Mouse (Mus musculus): ENCODE results near the gene Zfp2. TPM values are rescaled to one million over a fixed set of nuclear protein-coding genes. Genes with fewer than 3 reads are reported as not detected.

Gene Zfp2
- polyA plus RNA-seq (2015; fragmentation: Nextera tagmentation; extraction: Ambion mirVana) = 9.3 and 10.3 TPM in 2 replicates

DNA sequence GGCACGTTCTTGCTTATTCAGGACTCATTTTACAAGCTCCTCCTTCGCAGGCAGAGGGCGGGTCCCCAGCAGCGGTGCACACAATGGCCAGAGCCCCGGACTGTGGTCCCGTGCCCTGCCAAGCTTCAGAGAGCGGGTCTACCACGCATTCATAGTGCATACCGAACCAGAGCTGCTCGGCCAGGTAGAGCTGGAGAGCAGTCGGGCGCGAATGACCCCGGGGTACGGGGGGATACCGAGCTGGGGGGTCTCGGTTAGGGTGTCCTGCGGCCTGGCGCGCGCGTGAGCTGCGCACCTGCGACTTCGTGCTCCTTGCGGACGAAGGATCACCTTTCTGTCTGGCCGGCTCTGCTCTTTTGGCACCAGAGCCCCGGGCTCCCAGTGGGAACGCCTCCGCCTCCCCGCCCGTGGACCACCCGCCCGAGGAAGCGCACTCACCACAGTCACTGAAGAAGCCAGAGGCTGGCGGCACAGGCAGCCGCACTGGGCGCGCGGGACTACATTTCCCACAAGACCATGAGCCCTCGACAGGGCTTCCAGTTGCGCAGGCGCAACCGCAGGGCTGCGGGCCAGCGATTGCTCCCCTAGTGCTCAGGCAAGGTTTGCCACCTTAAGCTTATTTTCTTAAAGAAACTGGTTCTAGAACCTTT lies at the start of gene Zfp2:
TSS of gene Zfp2 (minus strand) at position 495 of the 650 bp plus-strand sequence.
- ATAC-seq (ENCODE audit: insufficient number of reproducible peaks, low FRiP score, low TSS enrichment, low read depth) = peak; percentile 96
- Histone ChIP-seq H3K4me1 (no peaks in the 10 kb centered on the region), H3K9me3 (replicated peaks) (no peaks in the 10 kb centered on the region), H3K4me2 (replicated peaks) (peak within 1 kb of the TSS; percentile 52), H3K4me3 (replicated peaks) (peak within 1 kb of the TSS; percentile 89), H3K36me3 (peaks cover 22% of the 10 kb centered on the region), H3K27me3 (no peaks in the 10 kb centered on the region), H3K9ac (peak within 1 kb of the TSS; percentile 73), H3K27ac (replicated peaks) (peak within 1 kb of the TSS; percentile 30; the same call in 1 of the 2 replicates)
- 0% methylated on average over 47 of the region's 47 CpGs for WGBS

GRCm38 (mm10) chr11:50964886-50965285 lies 48.9 kb upstream of the Zfp2 start:
- 70% methylated on average over 2 of the region's 2 CpGs for WGBS
- ATAC-seq (ENCODE audit: insufficient number of reproducible peaks, low FRiP score, low TSS enrichment, low read depth) = no peak
- no peak overlapping the region for H3K4me2 ChIP-seq (replicated peaks)

DNA sequence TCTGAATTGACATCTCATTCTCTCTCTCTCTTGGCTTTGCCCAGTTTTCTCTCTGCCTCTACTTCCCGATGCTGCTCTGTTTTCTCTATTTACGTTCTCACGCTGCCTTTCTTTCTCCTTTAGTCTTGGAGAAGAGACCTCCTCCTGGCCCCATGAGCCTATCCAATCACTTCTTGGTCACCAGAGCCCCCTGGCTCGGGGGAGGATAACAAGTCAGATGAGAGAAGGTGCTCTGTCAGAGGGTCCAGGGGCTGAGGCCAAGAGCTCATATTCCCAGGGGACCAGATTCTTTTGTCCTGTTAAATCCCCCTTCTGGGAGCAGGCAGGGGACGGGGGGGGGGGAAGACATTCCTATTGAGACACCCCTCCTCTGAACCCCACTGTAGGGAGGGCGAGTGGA lies 37.7 kb upstream of the Zfp2 start, which contains the start of gene Prop1:
TSS of gene Prop1 (minus strand) at position 101 of the 400 bp plus-strand sequence.
- 66% methylated on average over 6 of the region's 6 CpGs for WGBS
- H3K27ac ChIP-seq (replicated peaks) = no peak within 1 kb of the TSS
- no peak for ATAC-seq (ENCODE audit: insufficient number of reproducible peaks, low FRiP score, low TSS enrichment, low read depth)

More at GRCm38 (mm10) chr11:50964886-50965285, 48.9 kb upstream of the Zfp2 start:
- H3K4me1 ChIP-seq = no peaks in the 10 kb centered on the region
- H3K9me3 ChIP-seq (replicated peaks) = no peaks in the 10 kb centered on the region
- no peak overlapping the region for H3K4me3 ChIP-seq (replicated peaks)
- H3K9ac ChIP-seq = no peak overlapping the region
- H3K36me3 ChIP-seq = no peaks in the 10 kb centered on the region
- H3K27ac ChIP-seq (replicated peaks) = no peak overlapping the region
- no peaks in the 10 kb centered on the region for H3K27me3 ChIP-seq

DNA sequence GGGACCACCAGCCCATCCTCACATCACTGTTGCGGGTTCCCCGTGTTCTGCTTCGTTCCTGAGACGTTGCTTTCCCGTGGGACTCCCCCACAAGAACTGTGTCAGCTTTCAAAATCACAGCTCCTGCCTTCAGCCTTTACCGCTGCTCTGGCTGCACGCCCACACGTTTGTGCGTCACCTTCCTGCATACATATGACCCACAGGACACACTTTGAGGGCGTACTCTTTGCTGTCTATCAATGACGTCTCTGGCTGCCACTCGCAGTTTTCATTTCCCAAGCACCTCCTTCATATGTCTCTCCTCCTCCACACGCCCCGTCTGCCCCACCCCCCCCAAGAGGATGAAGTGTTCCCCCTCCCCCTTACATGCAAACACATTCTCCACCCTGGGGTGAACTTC lies 36.3 kb upstream of the Zfp2 start:
- Histone ChIP-seq H3K4me3 (replicated peaks) (no peak overlapping the region), H3K4me1 (no peaks in the 10 kb centered on the region), H3K9me3 (replicated peaks) (no peaks in the 10 kb centered on the region), H3K36me3 (no peaks in the 10 kb centered on the region), H3K4me2 (replicated peaks) (no peak overlapping the region), H3K9ac (no peak overlapping the region), H3K27ac (replicated peaks) (no peak overlapping the region), H3K27me3 (no peaks in the 10 kb centered on the region)
- no peak for ATAC-seq (ENCODE audit: insufficient number of reproducible peaks, low FRiP score, low TSS enrichment, low read depth)
- WGBS = 68% methylated on average over 14 of the region's 14 CpGs

More for the DNA sequence above, 37.7 kb upstream of the Zfp2 start, which contains the start of gene Prop1:
- Histone ChIP-seq H3K4me2 (replicated peaks) (no peak within 1 kb of the TSS), H3K9me3 (replicated peaks) (no peaks in the 10 kb centered on the region), H3K4me1 (no peaks in the 10 kb centered on the region), H3K4me3 (replicated peaks) (no peak within 1 kb of the TSS), H3K27me3 (no peaks in the 10 kb centered on the region), H3K36me3 (no peaks in the 10 kb centered on the region), H3K9ac (no peak within 1 kb of the TSS)

DNA sequence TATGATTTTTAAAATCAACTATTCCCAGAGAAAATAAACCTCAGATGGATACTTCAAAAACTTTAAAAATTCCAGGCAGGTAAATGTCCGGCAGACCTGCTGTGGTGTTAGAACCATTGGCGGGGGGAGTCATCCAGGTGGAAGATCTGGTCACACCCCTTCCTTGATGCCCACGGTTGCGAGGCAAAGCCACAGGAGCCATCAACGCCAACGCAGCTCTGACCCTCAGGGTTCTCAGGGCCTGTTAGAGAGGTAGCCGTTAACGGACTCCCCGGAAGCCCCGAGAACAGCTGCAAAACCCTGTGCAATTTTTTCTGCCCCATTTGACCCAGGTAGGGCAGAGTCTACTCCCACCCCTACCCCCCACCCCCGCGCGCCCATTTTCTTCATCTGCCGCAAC lies 27.5 kb upstream of the Zfp2 start, which contains the start of gene 4933414I15Rik:
TSS of gene 4933414I15Rik (minus strand) at position 260 of the 400 bp plus-strand sequence.
- Histone ChIP-seq H3K4me1 (no peaks in the 10 kb centered on the region), H3K27ac (replicated peaks) (no peak within 1 kb of the TSS), H3K9ac (no peak within 1 kb of the TSS), H3K4me2 (replicated peaks) (no peak within 1 kb of the TSS), H3K4me3 (replicated peaks) (no peak within 1 kb of the TSS), H3K36me3 (no peaks in the 10 kb centered on the region), H3K27me3 (no peaks in the 10 kb centered on the region), H3K9me3 (replicated peaks) (no peaks in the 10 kb centered on the region)
- 77% methylated on average over 14 of the region's 14 CpGs for WGBS
- ATAC-seq (ENCODE audit: insufficient number of reproducible peaks, low FRiP score, low TSS enrichment, low read depth) = no peak

- no peaks in the 10 kb centered on the region for H3K9me3 ChIP-seq (replicated peaks)
- H3K27me3 ChIP-seq = no peaks in the 10 kb centered on the region
- H3K27ac ChIP-seq (replicated peaks) = no peak overlapping the region
- H3K4me1 ChIP-seq = no peaks in the 10 kb centered on the region
- WGBS = 67% methylated on average over 12 of the region's 12 CpGs
- H3K9ac ChIP-seq = no peak overlapping the region
- no peaks in the 10 kb centered on the region for H3K36me3 ChIP-seq
- no peak overlapping the region for H3K4me3 ChIP-seq (replicated peaks)
- H3K4me2 ChIP-seq (replicated peaks) = no peak overlapping the region
- no peak for ATAC-seq (ENCODE audit: insufficient number of reproducible peaks, low FRiP score, low TSS enrichment, low read depth)
Observed at GRCm38 (mm10) chr11:50942386-50942785, 26.4 kb upstream of the Zfp2 start.

DNA sequence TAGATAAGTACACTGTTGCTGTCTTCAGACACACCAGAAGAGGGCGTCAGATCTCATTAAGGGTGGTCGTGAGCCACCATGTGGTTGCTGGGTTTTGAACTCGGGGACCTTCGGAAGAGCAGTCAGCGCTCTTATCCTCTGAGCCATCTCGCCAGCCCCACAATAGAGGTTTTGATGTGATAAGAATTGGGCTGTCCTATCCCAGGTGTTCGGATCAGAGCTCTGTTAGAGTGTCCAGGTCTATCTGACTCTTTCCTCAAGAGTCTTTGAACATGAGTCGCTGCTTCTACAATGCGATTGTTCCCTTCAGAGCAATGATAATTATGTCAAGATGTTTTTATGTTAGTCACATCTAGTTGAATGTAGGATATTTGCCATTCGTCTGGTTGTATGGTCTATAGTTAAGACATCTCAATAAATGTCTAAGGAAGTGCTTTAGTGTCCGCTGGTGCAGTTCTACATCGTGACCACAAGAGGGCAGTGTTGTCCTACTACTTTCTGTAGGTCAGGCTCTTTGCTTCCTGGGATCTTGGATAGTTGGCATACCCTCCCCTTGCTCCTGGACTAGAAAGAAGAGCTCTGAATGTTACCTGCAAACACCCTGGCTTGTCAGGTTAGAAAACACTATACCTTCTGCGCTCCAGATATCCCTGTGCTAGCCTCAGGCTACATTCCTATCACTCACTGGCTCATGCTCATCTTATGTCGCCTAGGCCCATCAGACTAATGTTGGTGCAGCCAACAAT lies 23.8 kb upstream of the Zfp2 start:
- Histone ChIP-seq H3K27ac (replicated peaks) (no peak overlapping the region), H3K36me3 (no peaks in the 10 kb centered on the region), H3K4me1 (no peaks in the 10 kb centered on the region), H3K27me3 (no peaks in the 10 kb centered on the region), H3K9me3 (replicated peaks) (no peaks in the 10 kb centered on the region), H3K9ac (no peak overlapping the region), H3K4me3 (replicated peaks) (no peak overlapping the region), H3K4me2 (replicated peaks) (no peak overlapping the region)
- 32% methylated on average over 14 of the region's 14 CpGs for WGBS
- ATAC-seq (ENCODE audit: insufficient number of reproducible peaks, low FRiP score, low TSS enrichment, low read depth) = no peak

GRCm38 (mm10) chr11:50938435-50938834 lies 22.5 kb upstream of the Zfp2 start:
- no peaks in the 10 kb centered on the region for H3K9me3 ChIP-seq (replicated peaks)
- no peak overlapping the region for H3K4me2 ChIP-seq (replicated peaks)
- H3K4me1 ChIP-seq = no peaks in the 10 kb centered on the region
- H3K4me3 ChIP-seq (replicated peaks) = no peak overlapping the region
- H3K27me3 ChIP-seq = no peaks in the 10 kb centered on the region
- no peak overlapping the region for H3K27ac ChIP-seq (replicated peaks)
- no peaks in the 10 kb centered on the region for H3K36me3 ChIP-seq
- no peak overlapping the region for H3K9ac ChIP-seq
- 79% methylated on average over 8 of the region's 8 CpGs for WGBS
- ATAC-seq (ENCODE audit: insufficient number of reproducible peaks, low FRiP score, low TSS enrichment, low read depth) = no peak

DNA sequence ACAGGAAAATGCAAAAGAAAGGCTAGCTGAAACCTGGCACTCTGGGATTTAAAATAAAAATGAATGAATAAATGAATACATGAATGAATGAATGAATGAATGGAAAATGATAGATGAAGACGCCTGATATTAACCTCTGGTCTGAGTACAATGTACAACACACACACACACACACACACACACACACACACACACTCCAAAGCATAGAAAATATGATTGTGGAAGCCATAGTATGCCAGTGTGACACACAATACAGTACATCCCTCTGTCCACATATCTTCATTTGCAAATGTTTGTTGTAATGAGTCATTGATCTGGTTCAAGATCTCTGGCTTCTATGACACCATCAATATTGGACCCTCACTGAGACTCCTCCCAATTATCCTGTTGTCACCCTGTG lies 16.1 kb upstream of the Zfp2 start:
- peaks cover 9% of the 10 kb centered on the region; the same call in 1 of the 2 replicates for H3K4me1 ChIP-seq
- H3K9me3 ChIP-seq (replicated peaks) = no peaks in the 10 kb centered on the region
- H3K27me3 ChIP-seq = 0 out of 2 replicates have a peak, but pooled peaks cover 3% of the 10 kb centered on the region
- no peak overlapping the region for H3K9ac ChIP-seq
- H3K4me2 ChIP-seq (replicated peaks) = peak overlapping the region; percentile 90
- H3K36me3 ChIP-seq = no peaks in the 10 kb centered on the region
- H3K4me3 ChIP-seq (replicated peaks) = peak overlapping the region; percentile 77
- 75% methylated on average over 1 of the region's 1 CpGs for WGBS
- ATAC-seq (ENCODE audit: insufficient number of reproducible peaks, low FRiP score, low TSS enrichment, low read depth) = no peak
- no peak overlapping the region for H3K27ac ChIP-seq (replicated peaks)

DNA sequence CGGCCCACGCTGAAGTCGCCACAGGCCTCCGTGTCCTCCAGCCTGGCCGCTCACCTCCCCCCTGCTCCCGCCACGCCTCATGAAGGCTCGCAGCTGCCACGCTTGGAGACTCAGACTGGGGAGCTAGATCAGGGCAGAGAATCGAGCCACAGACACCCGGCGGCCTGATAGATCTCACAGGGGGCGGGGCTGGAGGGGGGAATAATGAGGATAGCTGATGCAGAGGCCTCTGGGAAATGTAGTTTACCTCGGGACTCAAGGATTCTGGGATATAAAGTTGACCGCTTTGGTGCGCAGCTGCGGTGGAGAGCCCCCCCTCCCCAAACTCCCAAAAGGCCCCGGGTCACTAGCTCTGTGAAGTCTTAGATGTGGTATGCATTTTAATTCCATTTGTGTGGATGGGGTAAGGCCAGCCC lies 15.5 kb upstream of the Zfp2 start, which contains the start of gene Zfp354b:
TSS of gene Zfp354b (minus strand) at position 183 of the 416 bp plus-strand sequence.
- H3K27me3 ChIP-seq = 0 out of 2 replicates have a peak, but pooled peaks cover 3% of the 10 kb centered on the region
- 0% methylated on average over 18 of the region's 18 CpGs for whole genome bisulfite sequencing

DNA sequence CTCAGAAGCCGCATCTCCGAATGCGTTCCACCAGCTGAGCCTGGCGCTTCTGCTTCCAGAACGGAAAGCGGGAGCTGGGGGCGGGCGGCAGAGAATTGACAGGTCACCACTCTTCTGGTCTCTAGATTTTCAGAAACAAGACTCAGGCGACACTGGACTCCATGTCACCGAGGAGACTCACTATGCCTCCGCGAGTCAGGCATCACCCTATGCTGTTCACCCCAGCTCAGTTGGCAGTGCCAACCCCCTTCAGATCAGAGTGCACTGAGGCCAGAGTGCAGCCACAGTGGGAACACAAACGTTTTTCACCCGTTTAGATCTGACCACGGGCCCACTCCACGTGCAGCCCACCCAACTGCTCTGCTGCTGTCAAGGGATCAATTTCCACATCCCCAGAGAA lies 15.1 kb upstream of the Zfp2 start:
- no peaks in the 10 kb centered on the region for H3K9me3 ChIP-seq (replicated peaks)
- WGBS = 4% methylated on average over 16 of the region's 16 CpGs
- H3K27me3 ChIP-seq = 0 out of 2 replicates have a peak, but pooled peaks cover 3% of the 10 kb centered on the region
- H3K4me2 ChIP-seq (replicated peaks) = peak overlapping the region; percentile 90
- no peak overlapping the region for H3K27ac ChIP-seq (replicated peaks)
- peak; percentile 66 for ATAC-seq (ENCODE audit: insufficient number of reproducible peaks, low FRiP score, low TSS enrichment, low read depth)
- peaks cover 9% of the 10 kb centered on the region; the same call in 1 of the 2 replicates for H3K4me1 ChIP-seq
- no peaks in the 10 kb centered on the region for H3K36me3 ChIP-seq
- H3K9ac ChIP-seq = peak overlapping the region; percentile 59
- peak overlapping the region; percentile 77 for H3K4me3 ChIP-seq (replicated peaks)

More for the DNA sequence above, 15.5 kb upstream of the Zfp2 start, which contains the start of gene Zfp354b:
- no peaks in the 10 kb centered on the region for H3K9me3 ChIP-seq (replicated peaks)
- peak within 1 kb of the TSS; percentile 90 for H3K4me2 ChIP-seq (replicated peaks)
- H3K4me1 ChIP-seq = peaks cover 9% of the 10 kb centered on the region; the same call in 1 of the 2 replicates
- ATAC-seq (ENCODE audit: insufficient number of reproducible peaks, low FRiP score, low TSS enrichment, low read depth) = peak; percentile 92
- H3K4me3 ChIP-seq (replicated peaks) = peak within 1 kb of the TSS; percentile 77
- peak within 1 kb of the TSS; percentile 59 for H3K9ac ChIP-seq
- no peak within 1 kb of the TSS for H3K27ac ChIP-seq (replicated peaks)
- no peaks in the 10 kb centered on the region for H3K36me3 ChIP-seq
